Mouse (Mus musculus): ENCODE results near the gene Bnip1. TPM values are rescaled to one million over a fixed set of nuclear protein-coding genes. Genes with fewer than 3 reads are reported as not detected.

Bnip1 gene
- polyA plus RNA-seq, 1 experiment from 2014 or later = 50.7 TPM

DNA sequence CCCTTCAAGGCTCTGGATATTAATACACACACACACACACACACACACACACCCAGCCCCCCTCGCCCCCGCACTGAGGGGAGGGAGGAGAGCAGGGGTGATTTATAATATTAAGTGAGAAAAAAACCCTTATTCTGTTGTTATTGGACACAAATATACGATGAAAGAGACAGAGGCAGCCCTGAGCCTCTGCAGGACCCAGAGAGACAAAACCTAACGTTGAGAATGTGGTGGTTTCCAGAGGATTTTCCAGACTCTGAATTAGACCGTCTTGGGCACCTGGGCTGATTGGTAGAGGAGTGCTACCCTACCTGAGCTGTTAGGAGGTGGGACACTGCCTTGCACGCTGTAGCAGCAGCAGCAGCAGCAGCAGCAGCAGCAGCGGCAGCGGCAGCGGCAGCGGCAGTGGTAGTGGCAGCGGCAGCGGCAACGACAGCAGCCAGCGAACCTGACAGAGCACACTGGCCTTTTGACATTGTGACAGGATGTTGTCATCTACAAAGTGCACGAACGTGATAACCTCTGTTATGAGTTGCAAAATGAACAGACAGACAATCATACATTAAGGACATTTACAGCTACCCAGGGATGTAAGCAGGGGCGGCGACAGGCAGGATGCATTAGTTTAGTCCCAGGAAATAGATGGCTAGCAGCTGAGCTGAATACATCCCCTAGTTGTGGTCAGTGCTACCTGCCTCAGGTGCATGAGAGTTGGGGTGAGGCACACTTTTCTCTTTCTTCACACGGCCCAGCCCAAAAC is 56.1 kb downstream of the Bnip1 start:
- ATAC-seq (ENCODE audit: insufficient number of reproducible peaks, low FRiP score, low TSS enrichment, low read depth) = no peak
- Histone ChIP-seq H3K4me2 (no peak overlapping the region), H3K4me1 (peaks cover 19% of the 10 kb centered on the region), H3K36me3 (no peaks in the 10 kb centered on the region), H3K9me3 (no peaks in the 10 kb centered on the region), H3K9ac (no peak overlapping the region), H3K27ac (no peak overlapping the region), H3K4me3 (no peak overlapping the region), H3K27me3 (peaks cover 90% of the 10 kb centered on the region)
- 4% methylated on average over 19 of the region's 19 CpGs for WGBS

GRCm38 (mm10) chr17:26837546-26837985 is 56.7 kb downstream of the Bnip1 start:
- Histone ChIP-seq H3K9ac (no peak overlapping the region), H3K27ac (no peak overlapping the region), H3K9me3 (no peaks in the 10 kb centered on the region), H3K4me1 (peaks cover 19% of the 10 kb centered on the region), H3K36me3 (no peaks in the 10 kb centered on the region), H3K27me3 (peaks cover 96% of the 10 kb centered on the region), H3K4me2 (no peak overlapping the region), H3K4me3 (no peak overlapping the region)
- WGBS = 4% methylated on average over 7 of the region's 7 CpGs
- no peak for ATAC-seq (ENCODE audit: insufficient number of reproducible peaks, low FRiP score, low TSS enrichment, low read depth)

- H3K36me3 ChIP-seq = no peaks in the 10 kb centered on the region
- H3K9ac ChIP-seq = no peak overlapping the region
- H3K4me1 ChIP-seq = peaks cover 19% of the 10 kb centered on the region
- H3K4me3 ChIP-seq = no peak overlapping the region
- no peaks in the 10 kb centered on the region for H3K9me3 ChIP-seq
- H3K27ac ChIP-seq = no peak overlapping the region
- 1% methylated on average over 37 of the region's 37 CpGs for WGBS
- no peak for ATAC-seq (ENCODE audit: insufficient number of reproducible peaks, low FRiP score, low TSS enrichment, low read depth)
- peaks cover 100% of the 10 kb centered on the region for H3K27me3 ChIP-seq
- H3K4me2 ChIP-seq = peak overlapping the region; percentile 47; the same call in 1 of the 2 replicates
Measured at GRCm38 (mm10) chr17:26838191-26838910, 57.5 kb downstream of the Bnip1 start.

- peak overlapping the region; percentile 14; the same call in 1 of the 2 replicates for H3K9ac ChIP-seq
- under 1% methylated on average over 87 of the region's 87 CpGs for WGBS
- peaks cover 19% of the 10 kb centered on the region for H3K4me1 ChIP-seq
- no peaks in the 10 kb centered on the region for H3K9me3 ChIP-seq
- H3K27me3 ChIP-seq = peaks cover 100% of the 10 kb centered on the region
- peak overlapping the region; percentile 47 for H3K4me2 ChIP-seq
- no peak overlapping the region for H3K27ac ChIP-seq
- peak overlapping the region; percentile 32 for H3K4me3 ChIP-seq
- H3K36me3 ChIP-seq = no peaks in the 10 kb centered on the region
- ATAC-seq (ENCODE audit: insufficient number of reproducible peaks, low FRiP score, low TSS enrichment, low read depth) = no peak
Measured at GRCm38 (mm10) chr17:26838911-26839717, 58.2 kb downstream of the Bnip1 start.

- no peak overlapping the region; the same call in 1 of the 2 replicates for H3K9ac ChIP-seq
- peak overlapping the region; percentile 32 for H3K4me3 ChIP-seq
- H3K9me3 ChIP-seq = no peaks in the 10 kb centered on the region
- H3K27ac ChIP-seq = no peak overlapping the region
- peaks cover 100% of the 10 kb centered on the region for H3K27me3 ChIP-seq
- no peak for ATAC-seq (ENCODE audit: insufficient number of reproducible peaks, low FRiP score, low TSS enrichment, low read depth)
- H3K4me1 ChIP-seq = peaks cover 23% of the 10 kb centered on the region
- H3K36me3 ChIP-seq = no peaks in the 10 kb centered on the region
- peak overlapping the region; percentile 47 for H3K4me2 ChIP-seq
- WGBS = 4% methylated on average over 26 of the region's 26 CpGs
Measured at GRCm38 (mm10) chr17:26839718-26840438, 59.0 kb downstream of the Bnip1 start.

DNA sequence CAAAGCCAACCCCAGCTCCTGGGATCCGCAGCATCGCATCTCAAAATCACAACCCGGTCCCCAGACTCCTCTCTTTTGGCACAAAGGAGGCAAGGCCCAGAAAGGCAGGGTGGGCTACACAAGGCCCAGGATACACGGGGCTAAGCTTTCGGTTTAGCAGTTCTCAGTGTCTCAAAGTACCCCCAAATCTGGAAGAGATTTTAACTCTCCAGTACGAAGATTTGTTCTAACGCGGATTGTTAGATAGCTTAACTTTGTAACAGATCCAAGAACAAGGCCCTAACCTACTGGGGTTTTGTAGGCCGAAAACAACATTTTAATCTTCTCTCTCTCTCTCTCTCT is 59.5 kb downstream of the Bnip1 start:
- WGBS = 13% methylated on average over 9 of the region's 9 CpGs
- H3K9me3 ChIP-seq = no peaks in the 10 kb centered on the region
- H3K27ac ChIP-seq = no peak overlapping the region
- H3K27me3 ChIP-seq = peaks cover 100% of the 10 kb centered on the region
- H3K4me1 ChIP-seq = peaks cover 23% of the 10 kb centered on the region
- H3K9ac ChIP-seq = no peak overlapping the region
- H3K36me3 ChIP-seq = no peaks in the 10 kb centered on the region
- H3K4me2 ChIP-seq = no peak overlapping the region
- no peak for ATAC-seq (ENCODE audit: insufficient number of reproducible peaks, low FRiP score, low TSS enrichment, low read depth)
- H3K4me3 ChIP-seq = no peak overlapping the region

DNA sequence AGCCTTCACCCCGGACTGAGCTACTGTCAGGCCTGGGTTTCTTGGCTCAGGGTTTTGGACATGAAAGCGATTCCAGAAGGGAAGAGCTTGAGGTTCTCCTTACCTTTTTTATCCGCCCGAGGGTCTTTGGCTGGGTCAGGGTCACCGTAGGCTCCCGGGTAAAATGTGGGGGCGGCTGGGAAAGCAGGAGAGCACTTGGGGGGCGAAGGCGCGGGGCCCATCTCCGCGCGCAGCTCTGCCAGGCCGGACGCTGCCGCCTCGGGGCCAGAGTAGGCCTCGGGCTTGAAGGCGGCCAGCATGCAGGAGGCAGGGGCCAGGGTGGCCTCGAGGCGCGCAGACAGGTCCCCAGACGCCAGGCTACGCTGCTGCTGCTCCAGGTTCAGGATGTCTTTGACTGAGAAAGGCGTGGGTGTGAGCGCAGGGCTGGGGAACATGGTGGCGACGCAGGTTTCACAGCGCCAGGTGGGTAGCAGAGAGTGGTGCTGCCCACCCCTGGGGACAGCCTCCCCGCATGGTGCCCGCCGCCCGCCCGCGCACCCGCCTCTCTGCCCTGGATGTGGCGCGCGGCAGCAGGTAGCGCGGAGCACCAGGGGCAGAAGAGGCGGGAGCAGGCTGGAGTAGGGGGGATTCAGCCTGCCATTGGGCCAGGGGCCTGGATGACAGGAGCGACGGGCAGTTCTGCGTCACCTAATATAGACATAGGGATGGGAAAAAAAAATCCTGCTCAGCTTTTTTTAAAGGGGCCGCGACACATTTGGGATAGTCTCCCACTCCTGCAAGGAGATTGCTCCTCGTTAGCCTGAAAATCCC is 60.3 kb downstream of the Bnip1 start:
- 2% methylated on average over 48 of the region's 48 CpGs for WGBS
- ATAC-seq (ENCODE audit: insufficient number of reproducible peaks, low FRiP score, low TSS enrichment, low read depth) = no peak
- H3K4me2 ChIP-seq = no peak overlapping the region

GRCm38 (mm10) chr17:26841981-26842380 is 61.1 kb downstream of the Bnip1 start:
- Histone ChIP-seq H3K27ac (no peak overlapping the region), H3K9ac (no peak overlapping the region)
- no peak for ATAC-seq (ENCODE audit: insufficient number of reproducible peaks, low FRiP score, low TSS enrichment, low read depth)

More for the DNA sequence above, 60.3 kb downstream of the Bnip1 start:
- H3K4me1 ChIP-seq = peaks cover 23% of the 10 kb centered on the region
- no peak overlapping the region for H3K9ac ChIP-seq
- peak overlapping the region; percentile 9; the same call in 1 of the 2 replicates for H3K4me3 ChIP-seq
- H3K36me3 ChIP-seq = no peaks in the 10 kb centered on the region
- peaks cover 99% of the 10 kb centered on the region for H3K27me3 ChIP-seq
- no peaks in the 10 kb centered on the region for H3K9me3 ChIP-seq
- H3K27ac ChIP-seq = no peak overlapping the region

More at GRCm38 (mm10) chr17:26841981-26842380, 61.1 kb downstream of the Bnip1 start:
- Histone ChIP-seq H3K4me2 (no peak overlapping the region), H3K9me3 (no peaks in the 10 kb centered on the region), H3K4me3 (no peak overlapping the region), H3K4me1 (peaks cover 23% of the 10 kb centered on the region), H3K36me3 (no peaks in the 10 kb centered on the region), H3K27me3 (peaks cover 95% of the 10 kb centered on the region)
- WGBS = 1% methylated on average over 5 of the region's 5 CpGs

Data from limb, embryonic 15.5 days (tissue).